Mouse (Mus musculus) left cerebral cortex, adult 11 months (tissue): ENCODE data around the gene Ccdc9.
"Not testable (repeated sequence)": the region's sequence is repeated elsewhere in the genome, so short reads cannot be mapped to it uniquely, and the experiment has no call there.

Source experiments
- DNase-seq: peaks from one replicate; pipeline ENCODE4 v3.0.0; 2022; ENCODE audit warnings: low spot score

Ccdc9 gene

GRCm38 (mm10) chr7:16308093-16308492 is 21.5 kb upstream of the Ccdc9 start, which contains the start of gene Bbc3:
Bbc3 (plus strand) TSS chr7:16308393.
- DNase-seq: not testable (repeated sequence)

GRCm38 (mm10) chr7:16307141-16307540 is 20.5 kb upstream of the Ccdc9 start:
- DNase-seq: not testable (repeated sequence)

- DNase-seq: peak; percentile 90
These were observed 12.9 kb upstream of the Ccdc9 start for GRCm38 (mm10) chr7:16299419-16300035.

- DNase-seq: no peak
These were observed 12.3 kb upstream of the Ccdc9 start for GRCm38 (mm10) chr7:16298927-16299326.

GRCm38 (mm10) chr7:16297616-16298015 is 11.0 kb upstream of the Ccdc9 start:
- DNase-seq: no peak

GRCm38 (mm10) chr7:16296766-16297390 is 10.3 kb upstream of the Ccdc9 start:
- DNase-seq: no peak

GRCm38 (mm10) chr7:16296146-16296545 is 9.6 kb upstream of the Ccdc9 start:
- DNase-seq: no peak

- no peak for DNase-seq
These were observed 8.8 kb upstream of the Ccdc9 start for GRCm38 (mm10) chr7:16295321-16295900.

GRCm38 (mm10) chr7:16294837-16295236 is 8.2 kb upstream of the Ccdc9 start:
- DNase-seq: peak; percentile 84

GRCm38 (mm10) chr7:16294346-16294745 is 7.8 kb upstream of the Ccdc9 start:
- DNase-seq: no peak

- no peak for DNase-seq
These were observed 1.2 kb upstream of the Ccdc9 start for GRCm38 (mm10) chr7:16287791-16288190.

GRCm38 (mm10) chr7:16287016-16287415 is 421 bp upstream of the Ccdc9 start:
- DNase-seq: no peak

GRCm38 (mm10) chr7:16285450-16286025 is 1.1 kb downstream of the Ccdc9 start:
- no peak for DNase-seq

- DNase-seq: no peak
These were observed 1.7 kb downstream of the Ccdc9 start for GRCm38 (mm10) chr7:16284904-16285303.

- DNase-seq: no peak
These were observed 2.6 kb downstream of the Ccdc9 start for GRCm38 (mm10) chr7:16284001-16284400.

- DNase-seq: no peak
These were observed 4.3 kb downstream of the Ccdc9 start for GRCm38 (mm10) chr7:16282334-16282733.

GRCm38 (mm10) chr7:16280721-16281120 is 5.9 kb downstream of the Ccdc9 start:
- no peak for DNase-seq

- no peak for DNase-seq
These were observed 11.4 kb downstream of the Ccdc9 start for GRCm38 (mm10) chr7:16274922-16275890.

- no peak for DNase-seq
These were observed 12.8 kb downstream of the Ccdc9 start for GRCm38 (mm10) chr7:16273766-16274140.

GRCm38 (mm10) chr7:16273081-16273765 is 13.4 kb downstream of the Ccdc9 start, which contains the start of gene Inafm1:
Inafm1 (minus strand) TSS chr7:16273617.
- DNase-seq: peak; percentile 79

- peak; percentile 67 for DNase-seq
These were observed 13.9 kb downstream of the Ccdc9 start for GRCm38 (mm10) chr7:16272681-16273080.
